Mouse (Mus musculus) cerebellum, adult 2 months (tissue): Measurements from ENCODE around the gene Olfr907.

Experiments
- CTCF ChIP-seq: fragments of 200-500 bp; IDR thresholded peaks from 2 replicates; pipeline ENCODE4 v1.5.1; 2011; ENCODE audit warnings: low read depth, mild to moderate bottlenecking, control low read depth, low read length, moderate library complexity, borderline replicate concordance; ENCODE audit not compliant: insufficient read depth
- POLR2A ChIP-seq: fragments of 200-500 bp; IDR thresholded peaks from 2 replicates; pipeline ENCODE4 v1.6.1; 2011; ENCODE audit warnings: low read length, control low read depth, borderline replicate concordance; ENCODE audit not compliant: insufficient read depth

DNA sequence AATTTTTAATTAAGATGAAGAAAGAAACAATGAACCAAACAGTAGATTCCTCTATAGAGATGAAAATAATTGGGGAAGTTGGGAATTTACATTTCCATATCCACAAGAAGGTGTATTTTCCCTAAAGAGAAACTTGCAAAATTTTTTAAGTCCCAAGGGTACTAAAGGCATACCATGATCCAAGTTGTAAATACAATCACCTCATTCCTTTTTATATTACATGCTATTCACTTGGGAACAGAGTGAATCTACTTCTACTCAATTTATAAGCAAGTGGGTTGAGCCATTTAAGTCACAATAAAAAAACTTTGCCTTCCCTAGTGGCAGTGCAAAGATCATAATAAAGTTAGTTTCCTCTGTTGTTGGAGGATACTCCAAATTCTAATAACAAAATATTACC, 32.8 kb upstream of the Olfr907 start, which contains the start of gene Olfr904:
- no peak for TF ChIP-seq CTCF
- TF ChIP-seq POLR2A: no peak
